21 mouse cellular contexts compared by ENCODE assay signal in genomic region chr1:166899238-166899637, GRCm38 (mm10).
A peak's percentile ranks its signal among the peaks of the same experiment; 100 is the strongest.
DNase-seq lines count a peak whose midpoint lies in the region; ATAC-seq and TF ChIP-seq lines count a peak whose summit lies in the region.
"Had no signal": no experiment of that assay in that cellular context is flagged by ENCODE, and none has a peak within 500 bp of the region (broad histone marks: within the 10 kb centered on the region; RNA-seq: fewer than 3 reads in every experiment).

No protein-coding gene starts in this region.

- no peaks in the 10 kb centered on the region for H3K4me1 ChIP-seq in heart, embryonic 10.5 days
- no peaks in the 10 kb centered on the region for H3K4me1 ChIP-seq in hindbrain, embryonic 14.5 days (replicated peaks; ENCODE audit: control insufficient read depth, insufficient read depth, low read length)

- DNase-seq in heart, adult 9 months (ENCODE audit: low spot score in 2 of 2) = peak; percentile 4 to 27
- no peak for DNase-seq in heart, embryonic 10.5 days (ENCODE audit: low spot score)
- no peak for DNase-seq in layer of hippocampus, adult 2 months (ENCODE audit: low spot score in 2 of 2)
- DNase-seq in layer of hippocampus, adult 9-11 months = no peak
- DNase-seq in thymus, postnatal 25 days = peak; percentile 6
- no peak for DNase-seq in thymus, adult 18-20 months
- DNase-seq in testis, postnatal 14 days (ENCODE audit: low spot score) = no peak
- DNase-seq in hindbrain, embryonic 14.5 days (ENCODE audit: low spot score) = no peak
- DNase-seq: adrenal gland, adult 2 months; adrenal gland, postnatal 36 days; cerebellum, adult 2 months; cerebellum, postnatal 10 days; forebrain, postnatal 0 days; gastrocnemius, postnatal 14 days; heart, postnatal 4 days had no signal

- H3K4me2 ChIP-seq in hindbrain, embryonic 14.5 days (replicated peaks) = no peak overlapping the region
- H3K4me2 ChIP-seq: forebrain, embryonic 13.5 days; heart, embryonic 13.5 days; hindbrain, embryonic 12.5 days had no signal

- H3K9ac ChIP-seq in hindbrain, embryonic 14.5 days = no peak overlapping the region
- H3K9ac ChIP-seq: forebrain, embryonic 13.5 days; forebrain, postnatal 0 days; heart, embryonic 13.5 days; hindbrain, embryonic 12.5 days had no signal

- no peak for ATAC-seq in hindbrain, embryonic 14.5 days (ENCODE audit: low FRiP score)
- ATAC-seq: forebrain, embryonic 13.5 days; forebrain, postnatal 0 days; hindbrain, postnatal 0 days; Patski had no signal

- H3K36me3 ChIP-seq in heart, embryonic 10.5 days = no peaks in the 10 kb centered on the region
- no peaks in the 10 kb centered on the region for H3K36me3 ChIP-seq in hindbrain, embryonic 14.5 days (replicated peaks; ENCODE audit: control insufficient read depth, insufficient read depth)
- H3K36me3 ChIP-seq: embryonic facial prominence, embryonic 10.5 days; heart, embryonic 13.5 days; hindbrain, embryonic 12.5 days had no signal

- H3K27ac ChIP-seq in heart, embryonic 10.5 days = no peak overlapping the region
- peak overlapping the region; percentile 12; the same call in 1 of the 2 replicates for H3K27ac ChIP-seq in layer of hippocampus, adult 2 months
- H3K27ac ChIP-seq in hindbrain, embryonic 14.5 days = no peak overlapping the region
- H3K27ac ChIP-seq: embryonic facial prominence, embryonic 10.5 days; forebrain, embryonic 13.5 days; heart, embryonic 13.5 days; hindbrain, embryonic 12.5 days; hindbrain, postnatal 0 days had no signal

- no peak for TF ChIP-seq CTCF in layer of hippocampus, adult 2 months (conservative IDR thresholded peaks at IDR 0.05)

- H3K4me3 ChIP-seq in heart, embryonic 10.5 days = no peak overlapping the region
- H3K4me3 ChIP-seq in layer of hippocampus, adult 2 months = no peak overlapping the region
- H3K4me3 ChIP-seq in hindbrain, embryonic 14.5 days (replicated peaks; ENCODE audit: low read length) = no peak overlapping the region
- H3K4me3 ChIP-seq: embryonic facial prominence, embryonic 10.5 days; forebrain, embryonic 13.5 days; heart, embryonic 13.5 days; hindbrain, embryonic 12.5 days had no signal

- 70% methylated on average over 6 of the region's 6 CpGs for WGBS in heart, embryonic 10.5 days
- WGBS in hindbrain, embryonic 14.5 days = 82% methylated on average over 6 of the region's 6 CpGs

- no peaks in the 10 kb centered on the region for H3K9me3 ChIP-seq in heart, embryonic 10.5 days
- H3K9me3 ChIP-seq in hindbrain, embryonic 14.5 days (ENCODE audit: control insufficient read depth, low read length) = no peaks in the 10 kb centered on the region
- H3K9me3 ChIP-seq: embryonic facial prominence, embryonic 10.5 days; forebrain, embryonic 13.5 days; heart, embryonic 13.5 days; hindbrain, embryonic 12.5 days had no signal

- no peaks in the 10 kb centered on the region for H3K27me3 ChIP-seq in heart, embryonic 10.5 days (ENCODE audit: insufficient read depth, poor library complexity, severe bottlenecking)
- no peaks in the 10 kb centered on the region for H3K27me3 ChIP-seq in hindbrain, embryonic 14.5 days (ENCODE audit: control insufficient read depth, insufficient read depth, low read length)
- H3K27me3 ChIP-seq: forebrain, embryonic 13.5 days; hindbrain, embryonic 12.5 days; Patski had no signal

Comparison
In these comparisons a context has a peak if more than half of its experiments do, and no peak if none do; other contexts are left out.
1. DNase-seq: peak in heart, adult 9 months (2 of 2) and thymus, postnatal 25 days (single experiment); none in heart, embryonic 10.5 days (single experiment), layer of hippocampus, adult 2 months (0 of 2), layer of hippocampus, adult 9-11 months (single experiment), thymus, adult 18-20 months (0 of 2), testis, postnatal 14 days (single experiment) and hindbrain, embryonic 14.5 days (single experiment).